Mouse (Mus musculus) limb, embryonic 10.5 days (tissue): ENCODE data around the gene Exosc1. TPM values are rescaled to one million over a fixed set of nuclear protein-coding genes. Genes with fewer than 3 reads are reported as not detected.

Source experiments
- DNase-seq: peaks from one replicate; pipeline ENCODE4 v3.0.0-alpha.2; 2017; ENCODE audit warnings: low spot score
- H3K27ac ChIP-seq: fragments of 300-500 bp; sonication (generic); 2 replicates; pipeline ENCODE4 v1.5.1; 2016; ENCODE audit warnings: mild to moderate bottlenecking
- H3K27me3 ChIP-seq: fragments of 300-500 bp; sonication (generic); 2 replicates; pipeline ENCODE4 v1.6.1; 2016; ENCODE audit warnings: low read depth, mild to moderate bottlenecking; ENCODE audit not compliant: poor library complexity, severe bottlenecking
- H3K36me3 ChIP-seq: fragments of 300-500 bp; sonication (generic); 2 replicates; pipeline ENCODE4 v1.6.1; 2016; ENCODE audit warnings: mild to moderate bottlenecking, moderate library complexity
- H3K4me1 ChIP-seq: fragments of 300-500 bp; sonication (generic); 2 replicates; pipeline ENCODE4 v1.6.1; 2016
- H3K4me3 ChIP-seq: fragments of 300-500 bp; sonication (generic); 2 replicates; pipeline ENCODE4 v1.5.1; 2016; ENCODE audit warnings: mild to moderate bottlenecking, moderate library complexity
- H3K9me3 ChIP-seq: fragments of 300-500 bp; sonication (generic); replicated peaks from 2 replicates; pipeline ENCODE4 v1.6.1; 2016; ENCODE audit warnings: mild to moderate bottlenecking
- WGBS: fragments of 180-500 bp; shearing (Covaris S2); methylation state at CpG from one replicate; pipeline ENCODE4 v1.1.7; 2016; 5-methylcytosine and 5-hydroxymethylcytosine counted together
- polyA plus RNA-seq: library from polyadenylated mRNA; unstranded; fragments of >200 nt; fragmentation: Nextera tagmentation; extraction: Ambion mirVana; gene quantifications from 2 replicates; pipeline ENCODE4 v1.2.1, GENCODE M21; 2016

Exosc1 gene
- polyA plus RNA-seq, 1 experiment from 2014 or later: 91.7 TPM

- DNase-seq: no peak
- Histone ChIP-seq H3K27ac (no peak overlapping the region), H3K4me3 (no peak overlapping the region), H3K4me1 (peaks cover 19% of the 10 kb centered on the region), H3K9me3 (no peaks in the 10 kb centered on the region), H3K27me3 (no peaks in the 10 kb centered on the region), H3K36me3 (peaks cover 22% of the 10 kb centered on the region)
- 94% methylated on average over 2 of the region's 2 CpGs for WGBS
Measured at GRCm38 (mm10) chr19:41910396-41910795, 22.8 kb downstream of the Exosc1 start.

DNA sequence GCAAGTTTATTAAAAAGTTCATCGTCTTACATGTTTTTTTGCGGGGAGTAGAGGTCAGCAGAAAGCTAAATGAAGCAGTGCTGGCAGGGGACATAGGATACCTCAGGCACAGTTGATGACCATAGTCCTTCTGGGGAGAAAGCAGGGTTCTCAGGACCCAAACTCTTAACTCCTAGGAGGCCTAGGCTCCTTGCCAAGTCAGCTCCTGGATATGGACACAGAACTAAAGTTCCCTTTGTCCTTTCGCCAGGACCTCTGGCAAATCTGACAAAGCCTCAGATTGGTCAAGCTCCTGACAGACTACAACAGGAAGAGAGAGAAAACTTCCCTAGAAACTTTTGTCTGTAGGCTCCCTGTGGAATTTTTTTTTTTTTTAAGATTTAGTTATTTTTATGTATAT lies 24.5 kb downstream of the Exosc1 start:
- WGBS: 97% methylated on average over 3 of the region's 3 CpGs
- peaks cover 10% of the 10 kb centered on the region for H3K4me1 ChIP-seq
- H3K27me3 ChIP-seq: no peaks in the 10 kb centered on the region

DNA sequence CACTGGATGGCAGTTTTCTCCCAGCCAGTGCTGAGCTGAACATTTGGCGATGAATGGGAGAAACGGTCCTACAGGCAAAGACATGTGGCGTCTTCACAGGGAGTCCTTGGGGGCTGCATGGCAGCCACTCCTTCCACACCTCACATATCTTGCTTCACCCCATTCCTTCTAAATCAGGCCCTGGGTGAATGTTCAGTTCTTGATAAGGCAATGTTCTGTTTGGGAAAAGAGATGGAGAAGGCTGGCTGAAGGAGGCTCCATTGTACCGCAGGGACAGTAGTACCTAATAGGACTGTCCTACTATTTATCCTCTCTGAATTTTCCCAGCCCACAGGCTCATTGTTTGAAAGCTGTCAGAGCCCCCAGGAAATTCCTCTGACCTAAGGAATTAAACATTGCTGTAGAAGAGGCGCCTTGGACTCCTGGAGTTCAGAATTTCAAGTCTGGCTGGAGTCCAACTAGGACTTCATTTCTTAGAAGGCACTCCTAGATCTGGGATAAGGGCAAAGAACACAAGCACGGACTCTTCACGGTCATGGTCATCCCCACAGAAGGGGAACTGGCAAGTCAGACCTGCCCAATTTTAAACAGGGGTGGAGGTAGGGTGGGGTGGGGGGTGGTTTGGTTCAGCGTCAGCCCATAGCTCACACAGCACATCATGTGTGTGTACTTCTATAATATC lies 26.0 kb downstream of the Exosc1 start:
- Histone ChIP-seq H3K27me3 (no peaks in the 10 kb centered on the region), H3K9me3 (no peaks in the 10 kb centered on the region), H3K36me3 (no peaks in the 10 kb centered on the region), H3K27ac (no peak overlapping the region), H3K4me3 (no peak overlapping the region), H3K4me1 (no peaks in the 10 kb centered on the region)
- no peak for DNase-seq
- WGBS: 63% methylated on average over 8 of the region's 8 CpGs

More for the DNA sequence above, 24.5 kb downstream of the Exosc1 start:
- Histone ChIP-seq H3K9me3 (no peaks in the 10 kb centered on the region), H3K4me3 (no peak overlapping the region), H3K36me3 (peaks cover 5% of the 10 kb centered on the region), H3K27ac (no peak overlapping the region)
- DNase-seq: no peak

DNA sequence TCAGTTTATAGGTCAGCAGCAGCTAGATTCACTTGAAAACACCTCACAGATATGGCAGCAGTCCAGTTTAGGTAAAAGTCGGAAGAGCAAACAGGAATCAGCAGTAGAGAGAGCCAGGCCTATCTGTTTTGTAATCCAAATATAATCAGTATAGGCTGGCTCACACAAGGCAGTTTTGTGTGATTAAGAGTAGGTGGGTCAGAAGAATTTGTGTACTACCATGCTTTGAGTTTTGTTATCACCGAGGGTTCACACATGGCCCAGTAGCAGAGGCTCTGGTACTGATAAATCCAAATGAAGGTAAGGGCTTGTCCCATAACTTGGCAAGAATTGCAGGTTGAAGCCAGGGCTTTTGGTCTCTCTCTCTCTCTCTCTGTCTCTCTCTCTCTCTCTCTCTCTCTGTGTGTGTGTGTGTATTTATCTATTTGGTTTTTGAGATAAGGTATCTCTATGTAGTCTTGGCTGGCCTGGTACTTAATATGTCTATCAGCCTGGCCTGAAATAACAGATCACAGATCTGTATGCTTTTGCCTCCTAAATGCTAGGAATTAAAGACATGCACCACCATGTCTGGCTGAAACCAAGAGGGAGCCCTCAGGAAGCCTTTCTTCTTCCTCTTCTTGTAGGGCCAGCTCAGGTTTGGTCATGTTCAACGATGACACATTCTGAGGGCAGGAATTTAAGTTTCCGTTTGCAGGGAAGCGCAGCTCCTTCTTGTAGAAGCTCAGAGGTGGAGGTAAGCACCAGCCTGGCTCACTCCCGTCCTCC lies 26.7 kb downstream of the Exosc1 start:
- no peak overlapping the region for H3K27ac ChIP-seq
- DNase-seq: no peak
- no peak overlapping the region for H3K4me3 ChIP-seq
- H3K36me3 ChIP-seq: no peaks in the 10 kb centered on the region
- H3K4me1 ChIP-seq: no peaks in the 10 kb centered on the region
- H3K27me3 ChIP-seq: no peaks in the 10 kb centered on the region
- H3K9me3 ChIP-seq: no peaks in the 10 kb centered on the region
- 67% methylated on average over 6 of the region's 6 CpGs for WGBS

DNA sequence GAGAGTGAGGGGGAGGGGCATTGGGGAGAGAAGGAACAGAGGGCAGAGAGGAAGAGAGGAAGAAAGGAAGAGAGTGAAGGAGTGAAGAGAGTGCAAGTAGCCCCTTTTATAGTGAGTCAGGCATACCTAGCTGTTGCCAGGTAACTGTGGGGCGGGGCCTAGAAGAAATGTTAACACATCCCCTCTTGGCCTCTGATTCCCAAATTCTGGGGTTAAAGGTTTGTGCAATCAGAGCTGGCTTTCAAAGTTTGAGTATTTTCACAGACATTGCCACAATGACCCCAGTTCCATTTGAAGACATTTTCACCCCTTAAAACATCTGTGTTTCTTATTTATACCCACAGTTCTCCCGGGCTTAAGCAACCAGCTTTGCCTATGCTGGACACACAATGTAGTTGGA lies 28.0 kb downstream of the Exosc1 start:
- WGBS: 82% methylated on average over 2 of the region's 2 CpGs

DNA sequence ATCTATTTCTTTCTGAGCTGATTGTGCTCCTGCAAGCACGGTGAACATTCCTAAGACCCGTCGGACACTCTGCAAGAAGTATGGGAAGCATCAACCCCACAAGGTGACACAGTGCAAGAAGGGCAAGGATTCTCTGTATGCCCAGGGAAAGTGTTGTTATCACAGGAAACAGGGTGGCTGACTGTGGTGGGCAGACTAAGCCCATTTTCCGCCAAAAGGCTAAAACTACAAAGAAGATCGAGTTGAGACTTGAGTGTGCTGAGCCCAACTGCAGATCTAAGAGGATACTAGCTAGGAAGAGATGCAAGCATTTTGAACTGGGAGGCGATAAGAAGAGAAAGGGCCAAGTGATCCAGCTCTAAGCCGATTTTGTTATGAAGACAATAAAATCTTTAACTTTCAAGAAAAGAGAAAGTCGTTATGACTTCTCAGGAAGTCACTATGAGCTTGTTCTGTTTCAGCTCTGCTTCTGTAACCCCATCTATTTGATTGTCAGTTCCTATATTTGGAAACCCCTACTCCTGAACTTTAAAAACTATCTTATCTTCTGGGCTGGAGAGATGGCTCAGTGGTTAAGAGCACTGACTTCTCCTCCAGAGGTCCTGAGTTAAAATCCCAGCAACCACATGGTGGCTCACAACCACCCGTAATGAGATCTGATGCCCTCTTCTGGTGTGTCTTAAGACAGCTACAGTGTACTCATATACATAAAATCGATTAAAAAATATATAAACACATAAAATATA lies 30.2 kb downstream of the Exosc1 start:
- Histone ChIP-seq H3K4me1 (no peaks in the 10 kb centered on the region), H3K27ac (no peak overlapping the region), H3K27me3 (no peaks in the 10 kb centered on the region), H3K36me3 (no peaks in the 10 kb centered on the region), H3K9me3 (no peaks in the 10 kb centered on the region), H3K4me3 (no peak overlapping the region)
- WGBS: 91% methylated on average over 10 of the region's 10 CpGs
- DNase-seq: no peak

More for the DNA sequence above, 28.0 kb downstream of the Exosc1 start:
- no peaks in the 10 kb centered on the region for H3K36me3 ChIP-seq
- H3K9me3 ChIP-seq: no peaks in the 10 kb centered on the region
- DNase-seq: no peak
- H3K4me3 ChIP-seq: no peak overlapping the region
- no peaks in the 10 kb centered on the region for H3K27me3 ChIP-seq
- no peak overlapping the region for H3K27ac ChIP-seq
- no peaks in the 10 kb centered on the region for H3K4me1 ChIP-seq

DNA sequence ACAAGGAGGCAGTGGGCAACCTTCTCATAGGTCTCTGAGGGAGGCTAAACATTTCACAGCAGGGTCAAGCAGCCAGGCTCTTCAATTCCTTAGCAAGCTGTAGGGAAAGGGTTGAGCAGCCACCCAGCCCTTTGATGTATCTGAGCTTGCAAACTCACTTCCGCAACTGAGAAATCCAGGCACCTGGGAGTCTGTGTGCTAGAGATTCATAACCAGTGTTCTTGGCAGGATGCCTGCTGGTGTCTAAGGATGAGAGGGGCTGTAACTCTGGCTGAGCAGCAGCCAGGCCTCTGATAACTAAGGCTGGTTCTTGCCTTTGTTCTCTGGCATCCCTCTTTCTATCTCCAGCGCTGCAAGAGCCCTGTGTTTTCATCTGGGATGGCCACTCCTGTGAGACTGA lies 31.5 kb downstream of the Exosc1 start:
- Histone ChIP-seq H3K9me3 (no peaks in the 10 kb centered on the region), H3K36me3 (no peaks in the 10 kb centered on the region), H3K4me1 (no peaks in the 10 kb centered on the region), H3K4me3 (no peak overlapping the region), H3K27me3 (no peaks in the 10 kb centered on the region), H3K27ac (no peak overlapping the region)
- DNase-seq: no peak
- WGBS: 57% methylated on average over 2 of the region's 2 CpGs

DNA sequence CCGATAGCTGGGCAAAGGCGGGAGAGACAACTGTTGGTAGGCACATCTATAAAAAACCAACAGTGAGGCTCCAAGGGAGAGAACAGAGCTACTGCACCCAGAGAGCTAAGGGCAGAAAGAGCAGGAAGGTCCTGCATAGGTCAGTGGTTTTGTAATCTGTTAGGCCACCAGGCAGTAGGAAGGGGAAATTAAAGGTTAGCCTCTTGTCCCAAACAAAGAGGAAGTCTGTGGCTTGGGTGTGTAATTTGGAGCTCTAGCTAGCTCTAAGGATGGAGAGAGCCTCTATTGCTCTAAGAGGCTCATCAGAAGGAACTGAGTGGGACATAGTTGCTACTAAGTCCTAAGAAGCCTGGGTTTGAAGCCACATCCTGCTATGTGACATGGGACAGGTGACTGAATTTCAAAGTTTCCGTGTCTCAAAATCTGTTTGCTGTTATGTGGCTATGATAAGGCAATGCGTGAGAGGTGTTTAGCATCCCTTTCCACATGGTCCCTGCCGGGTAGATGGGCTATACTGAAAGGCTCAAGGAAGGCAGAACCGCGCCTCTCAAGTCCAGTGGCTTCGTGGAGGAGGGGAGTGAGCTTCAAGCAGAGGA lies 32.6 kb downstream of the Exosc1 start:
- DNase-seq: no peak
- no peaks in the 10 kb centered on the region for H3K36me3 ChIP-seq
- WGBS: 88% methylated on average over 8 of the region's 8 CpGs
- no peak overlapping the region for H3K4me3 ChIP-seq
- peaks cover 6% of the 10 kb centered on the region for H3K4me1 ChIP-seq
- H3K27ac ChIP-seq: no peak overlapping the region
- no peaks in the 10 kb centered on the region for H3K27me3 ChIP-seq
- H3K9me3 ChIP-seq: no peaks in the 10 kb centered on the region

- Histone ChIP-seq H3K27me3 (no peaks in the 10 kb centered on the region), H3K9me3 (no peaks in the 10 kb centered on the region), H3K27ac (no peak overlapping the region), H3K4me1 (peaks cover 16% of the 10 kb centered on the region), H3K4me3 (no peak overlapping the region), H3K36me3 (no peaks in the 10 kb centered on the region)
- 47% methylated on average over 4 of the region's 4 CpGs for WGBS
- DNase-seq: peak; percentile 38
Measured at GRCm38 (mm10) chr19:41898860-41899259, 34.4 kb downstream of the Exosc1 start.

DNA sequence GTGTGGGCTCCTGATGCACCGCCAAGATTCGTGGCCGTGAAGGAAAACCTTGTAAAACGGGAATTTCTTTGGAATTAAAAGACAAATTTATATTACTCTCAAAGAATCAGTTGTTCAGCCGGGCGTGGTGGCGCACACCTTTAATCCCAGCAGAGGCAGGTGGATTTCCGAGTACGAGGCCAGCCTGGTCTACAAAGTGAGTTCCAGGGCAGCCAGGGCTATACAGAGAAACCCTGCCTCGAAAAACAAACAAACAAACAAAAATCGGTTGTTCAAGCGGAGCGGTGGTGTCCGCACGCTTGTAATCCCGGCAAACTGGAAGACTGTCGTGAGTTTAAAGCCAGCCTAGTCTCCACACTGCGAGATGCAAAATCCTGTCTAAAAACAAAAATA lies 36.9 kb downstream of the Exosc1 start:
- WGBS: 23% methylated on average over 18 of the region's 18 CpGs
- DNase-seq: no peak
- Histone ChIP-seq H3K36me3 (peaks cover 18% of the 10 kb centered on the region), H3K4me1 (peaks cover 16% of the 10 kb centered on the region), H3K9me3 (no peaks in the 10 kb centered on the region), H3K27me3 (no peaks in the 10 kb centered on the region), H3K27ac (0 out of 2 replicates have a peak overlapping the region, but pooled peaks have one; percentile 20), H3K4me3 (peak overlapping the region; percentile 92)

DNA sequence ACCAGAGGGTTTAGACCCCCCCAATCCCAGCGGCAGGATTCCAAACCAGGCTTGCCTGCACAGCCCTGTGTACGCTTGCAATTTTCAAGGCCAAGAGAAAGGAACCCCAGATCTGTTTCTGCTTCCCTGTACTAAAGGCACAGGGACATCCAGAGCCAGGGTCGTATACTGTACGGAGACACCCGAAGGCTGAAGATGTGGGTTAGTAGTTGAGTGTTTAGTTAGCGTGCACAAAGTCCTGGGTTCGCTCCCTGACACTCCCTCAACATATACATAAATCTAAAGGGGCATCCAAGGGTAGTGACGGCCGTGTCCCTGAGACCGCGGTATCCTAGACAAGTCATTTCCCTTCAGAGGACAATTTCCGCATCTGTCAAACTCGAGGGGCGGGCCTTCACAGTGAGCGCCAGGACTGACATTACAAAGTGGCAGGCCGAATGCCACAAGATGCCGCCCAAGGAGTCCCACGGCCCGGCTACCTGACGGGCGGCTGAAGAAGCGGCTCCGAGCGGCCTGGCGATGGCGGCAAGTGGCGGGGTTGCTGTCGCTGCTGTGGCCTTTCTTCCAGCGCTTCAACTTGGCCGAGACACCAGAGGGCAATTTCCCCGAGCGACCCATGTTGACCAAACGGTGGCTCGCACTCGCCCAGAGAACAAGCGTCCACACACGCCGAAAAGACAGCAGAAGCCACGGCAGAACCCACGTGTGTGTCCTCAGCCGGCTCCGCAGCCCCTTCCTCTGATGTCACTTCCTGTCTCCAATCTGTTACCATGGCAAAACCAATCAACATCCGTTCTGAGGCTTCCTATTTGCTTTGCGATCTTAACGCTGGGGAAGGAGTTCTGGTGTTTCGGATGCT lies 37.5 kb downstream of the Exosc1 start, which contains the start of gene Rrp12:
TSS of gene Rrp12 (minus strand) at position 714 of the 859 bp plus-strand sequence.
- H3K27me3 ChIP-seq: no peaks in the 10 kb centered on the region
- WGBS: 1% methylated on average over 46 of the region's 46 CpGs
- H3K9me3 ChIP-seq: no peaks in the 10 kb centered on the region
- peak; percentile 85 for DNase-seq
- peak within 1 kb of the TSS; percentile 92 for H3K4me3 ChIP-seq
- peak within 1 kb of the TSS; percentile 61 for H3K27ac ChIP-seq
- peaks cover 16% of the 10 kb centered on the region for H3K4me1 ChIP-seq
- peaks cover 25% of the 10 kb centered on the region for H3K36me3 ChIP-seq

DNA sequence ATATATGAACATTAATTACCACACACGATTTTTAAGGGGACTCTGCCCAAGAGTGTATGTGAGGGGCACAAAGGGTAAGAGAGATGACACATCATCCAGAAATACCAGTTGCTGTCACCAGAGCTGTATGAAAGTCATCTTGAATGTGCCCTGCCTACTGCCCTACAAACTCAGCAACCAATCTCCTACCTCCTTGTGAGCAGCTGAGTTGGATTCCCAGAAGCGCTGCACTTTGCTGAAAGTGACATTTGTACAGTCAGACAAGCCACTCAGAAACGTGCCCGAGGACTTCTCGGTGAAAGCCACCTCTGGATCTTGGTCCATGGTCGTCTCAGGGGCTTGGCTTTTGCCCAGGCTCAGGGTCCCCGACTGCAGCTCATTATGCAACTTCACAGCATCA lies 38.3 kb downstream of the Exosc1 start:
- DNase-seq: no peak
- H3K36me3 ChIP-seq: peaks cover 32% of the 10 kb centered on the region
- H3K4me1 ChIP-seq: peaks cover 16% of the 10 kb centered on the region
- no peak overlapping the region for H3K27ac ChIP-seq
- peak overlapping the region; percentile 92 for H3K4me3 ChIP-seq
- no peaks in the 10 kb centered on the region for H3K27me3 ChIP-seq
- no peaks in the 10 kb centered on the region for H3K9me3 ChIP-seq
- WGBS: 50% methylated on average over 7 of the region's 7 CpGs
